Mouse (Mus musculus) embryonic facial prominence, embryonic 11.5 days (tissue): ENCODE data around the gene Lcp2. TPM values are rescaled to one million over a fixed set of nuclear protein-coding genes. Genes with fewer than 3 reads are reported as not detected.
A peak's percentile ranks its signal among the peaks of the same experiment; 100 is the strongest.

Source experiments
- ATAC-seq: fragments of 200-750 bp; cut with Nextera tagmentation; replicated peaks from 2 replicates; pipeline ENCODE4 v1.8.0; 2017; ENCODE audit warnings: low read depth; ENCODE audit not compliant: insufficient number of reproducible peaks, low FRiP score, low TSS enrichment
- DNase-seq: peaks from one replicate; pipeline ENCODE4 v3.0.0-alpha.2; 2015; ENCODE audit warnings: low spot score
- H3K27ac ChIP-seq: fragments of 300-500 bp; sonication (generic); replicated peaks from 2 replicates; pipeline ENCODE4 v1.5.1; 2014; ENCODE audit warnings: mild to moderate bottlenecking, low read depth, low read length, control low read depth
- H3K27me3 ChIP-seq: fragments of 300-500 bp; sonication (generic); 2 replicates; pipeline ENCODE4 v1.6.1; 2014; ENCODE audit warnings: mild to moderate bottlenecking, low read length, moderate library complexity, mixed read lengths; ENCODE audit not compliant: control insufficient read depth, insufficient read depth
- H3K36me3 ChIP-seq: fragments of 300-500 bp; sonication (generic); replicated peaks from 2 replicates; pipeline ENCODE4 v1.6.1; 2014; ENCODE audit warnings: low read depth, mild to moderate bottlenecking, low read length, moderate library complexity, mixed read lengths; ENCODE audit not compliant: control insufficient read depth, insufficient read depth
- H3K4me1 ChIP-seq: fragments of 300-500 bp; sonication (generic); 2 replicates; pipeline ENCODE4 v1.6.1; 2014; ENCODE audit warnings: low read length, mixed read lengths; ENCODE audit not compliant: control insufficient read depth, insufficient read depth
- H3K4me2 ChIP-seq: fragments of 300-500 bp; sonication (generic); 2 replicates; pipeline ENCODE4 v1.6.1; 2014; ENCODE audit warnings: low read depth, mild to moderate bottlenecking, control low read depth, low read length, moderate library complexity
- H3K4me3 ChIP-seq: fragments of 300-500 bp; sonication (generic); 2 replicates; pipeline ENCODE4 v1.5.1; 2014; ENCODE audit warnings: low read depth, low read length, control low read depth
- H3K9ac ChIP-seq: fragments of 300-500 bp; sonication (generic); replicated peaks from 2 replicates; pipeline ENCODE4 v1.6.1; 2014; ENCODE audit warnings: mild to moderate bottlenecking, control low read depth, low read length
- H3K9me3 ChIP-seq: fragments of 300-500 bp; sonication (generic); replicated peaks from 2 replicates; pipeline ENCODE4 v1.6.1; 2016; ENCODE audit warnings: mild to moderate bottlenecking, low read length, inconsistent platforms, mixed read lengths; ENCODE audit not compliant: control insufficient read depth
- WGBS: fragments of 180-500 bp; shearing (Covaris S2); extraction: QIAGEN DNeasy Blood & Tissue Kit; methylation state at CpG from one replicate; pipeline ENCODE4 v1.1.7; 2014; 5-methylcytosine and 5-hydroxymethylcytosine counted together
- polyA plus RNA-seq: library from polyadenylated mRNA; unstranded; fragments of >200 nt; fragmentation: Nextera tagmentation; extraction: Ambion mirVana; gene quantifications from 2 replicates; pipeline ENCODE4 v1.2.1, GENCODE M21; 2014

Lcp2 gene
- polyA plus RNA-seq, 1 experiment from 2014 or later, result 2.4 TPM

DNA sequence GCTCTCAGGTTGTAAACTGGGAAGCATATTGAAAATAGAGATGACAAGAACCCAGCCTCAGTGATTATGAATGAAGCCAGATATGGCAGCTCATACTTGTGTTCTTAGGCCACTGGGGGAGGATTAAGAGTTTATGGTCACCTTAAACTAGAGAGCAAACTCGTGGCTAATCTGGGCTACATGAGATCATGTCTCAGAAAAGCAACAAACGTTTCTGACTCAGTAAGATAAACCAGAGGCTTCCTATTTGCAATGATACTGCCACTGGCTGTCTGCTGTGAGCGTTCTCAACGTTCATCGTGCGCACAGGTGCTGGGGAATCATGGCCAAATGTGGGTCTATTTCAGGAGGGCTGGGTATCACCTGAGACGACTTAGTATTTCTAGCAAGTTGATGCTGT, 37.1 kb downstream of the Lcp2 start:
- no peak overlapping the region for H3K9ac ChIP-seq
- no peaks in the 10 kb centered on the region for H3K9me3 ChIP-seq
- no peak overlapping the region for H3K4me3 ChIP-seq
- ATAC-seq (no peak), DNase-seq (no peak)
- no peak overlapping the region for H3K4me2 ChIP-seq
- H3K27me3 ChIP-seq, result no peaks in the 10 kb centered on the region
- WGBS, result 79% methylated on average over 7 of the region's 7 CpGs
- H3K36me3 ChIP-seq, result no peaks in the 10 kb centered on the region
- no peak overlapping the region for H3K27ac ChIP-seq
- no peaks in the 10 kb centered on the region for H3K4me1 ChIP-seq

DNA sequence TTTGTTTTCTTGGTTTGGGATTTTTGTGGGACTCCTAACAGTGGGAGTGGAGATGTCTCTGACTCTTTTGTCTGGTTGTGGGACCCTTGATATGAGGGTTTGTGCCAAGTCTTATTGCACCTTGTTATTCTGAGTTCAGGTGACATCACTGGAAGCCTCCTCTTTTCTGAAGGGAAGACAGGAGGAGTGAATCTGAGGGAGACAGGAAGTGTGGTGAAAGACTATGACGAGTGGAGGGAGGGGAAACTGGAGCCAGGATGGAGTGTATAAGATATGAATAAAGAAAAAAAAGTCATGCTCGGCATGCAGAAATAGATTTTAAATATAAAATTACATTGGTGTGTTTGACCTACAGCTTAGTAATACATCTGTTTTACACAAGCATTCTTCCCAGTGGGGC, 37.9 kb downstream of the Lcp2 start:
- WGBS, result 54% methylated on average over 2 of the region's 2 CpGs
- H3K4me3 ChIP-seq, result no peak overlapping the region

DNA sequence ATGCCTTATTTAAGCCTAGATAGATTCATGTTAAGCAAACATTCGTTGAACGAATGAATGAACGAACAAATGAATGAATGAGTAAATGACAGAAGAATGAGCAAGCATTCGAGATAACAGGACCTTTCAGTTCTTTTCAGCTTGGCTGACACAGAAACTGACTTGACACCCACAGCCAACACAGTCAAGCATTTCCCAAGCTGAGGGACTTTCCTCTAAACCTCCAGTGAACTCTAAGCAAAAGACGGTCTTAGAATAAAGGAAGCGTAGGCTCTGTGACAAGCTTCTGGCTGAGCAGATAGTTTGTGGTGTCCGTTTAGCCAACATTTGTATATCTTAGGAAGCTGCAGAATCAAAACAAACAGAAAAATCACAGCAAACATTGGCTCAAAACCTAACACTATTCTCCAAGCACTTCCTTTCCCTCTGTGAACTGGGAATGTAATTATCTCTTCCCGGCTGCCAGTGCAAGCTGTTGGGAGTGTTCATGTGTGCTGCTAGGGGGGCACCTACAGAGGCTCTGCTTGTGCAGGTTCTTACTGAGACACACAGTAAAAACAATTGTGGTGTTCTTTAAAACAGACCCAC, 39.5 kb downstream of the Lcp2 start:
- Histone ChIP-seq H3K9me3 (no peaks in the 10 kb centered on the region), H3K4me2 (no peak overlapping the region), H3K27ac (no peak overlapping the region), H3K27me3 (no peaks in the 10 kb centered on the region), H3K36me3 (no peaks in the 10 kb centered on the region), H3K4me1 (no peaks in the 10 kb centered on the region), H3K4me3 (no peak overlapping the region), H3K9ac (no peak overlapping the region)
- ATAC-seq, result no peak
- no peak for DNase-seq
- WGBS, result 80% methylated on average over 8 of the region's 8 CpGs

More for the DNA sequence above, 37.9 kb downstream of the Lcp2 start:
- no peak overlapping the region for H3K9ac ChIP-seq
- ATAC-seq (no peak), DNase-seq (no peak)
- no peaks in the 10 kb centered on the region for H3K27me3 ChIP-seq
- no peaks in the 10 kb centered on the region for H3K9me3 ChIP-seq
- H3K4me2 ChIP-seq, result no peak overlapping the region
- no peaks in the 10 kb centered on the region for H3K4me1 ChIP-seq
- H3K27ac ChIP-seq, result no peak overlapping the region
- H3K36me3 ChIP-seq, result no peaks in the 10 kb centered on the region

DNA sequence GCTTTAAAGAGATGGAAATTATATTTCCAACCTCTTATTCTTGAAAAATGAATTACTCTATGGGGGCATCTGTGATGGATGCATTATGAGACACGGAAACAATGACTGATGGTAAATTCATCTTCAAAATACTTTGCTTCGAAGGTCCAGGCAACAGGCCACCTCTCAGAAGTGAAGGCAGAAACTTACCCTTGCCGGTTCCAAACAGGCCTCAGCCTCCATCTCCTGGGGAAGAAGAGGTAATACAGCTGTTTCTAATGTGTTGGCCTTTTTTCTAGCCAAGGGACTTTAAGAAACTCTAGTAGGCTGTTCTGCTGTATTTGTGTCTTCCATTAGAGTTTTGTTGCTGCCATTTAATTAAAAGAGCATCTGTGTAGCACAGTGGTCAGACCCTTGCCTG, 40.3 kb downstream of the Lcp2 start:
- Histone ChIP-seq H3K4me3 (no peak overlapping the region), H3K27ac (no peak overlapping the region), H3K9ac (no peak overlapping the region), H3K9me3 (no peaks in the 10 kb centered on the region), H3K36me3 (no peaks in the 10 kb centered on the region), H3K4me1 (no peaks in the 10 kb centered on the region), H3K27me3 (no peaks in the 10 kb centered on the region), H3K4me2 (no peak overlapping the region)
- peak; percentile 20 for DNase-seq
- no peak for ATAC-seq
- WGBS, result 67% methylated on average over 3 of the region's 3 CpGs

DNA sequence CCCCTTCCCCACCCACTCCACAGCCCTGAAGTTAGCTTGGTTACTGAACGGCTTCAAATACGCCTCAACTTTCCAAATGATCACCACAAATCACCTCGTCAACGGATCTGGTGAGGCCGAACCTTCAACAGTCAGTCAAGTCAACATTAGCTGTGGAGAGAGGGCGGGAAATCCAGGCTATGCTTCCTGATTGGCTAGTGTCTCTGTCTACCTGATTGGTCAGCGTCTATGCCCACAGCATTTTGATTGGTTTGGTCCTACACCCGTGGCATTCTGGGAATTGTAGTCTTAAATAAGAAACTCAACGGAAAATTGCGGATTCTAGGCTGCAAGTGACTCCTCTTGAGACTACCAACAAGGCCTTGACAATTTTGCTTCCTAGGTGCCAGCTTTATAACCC, 51.7 kb downstream of the Lcp2 start, which contains the start of gene 4930469K13Rik:
4930469K13Rik (minus strand) TSS at position 133 of the 400 bp plus-strand sequence.
- 78% methylated on average over 10 of the region's 10 CpGs for WGBS
- Histone ChIP-seq H3K4me2 (no peak within 1 kb of the TSS), H3K9ac (no peak within 1 kb of the TSS), H3K4me1 (no peaks in the 10 kb centered on the region), H3K27me3 (no peaks in the 10 kb centered on the region), H3K27ac (no peak within 1 kb of the TSS), H3K4me3 (no peak within 1 kb of the TSS), H3K9me3 (no peaks in the 10 kb centered on the region), H3K36me3 (no peaks in the 10 kb centered on the region)
- no peak for ATAC-seq
- DNase-seq, result peak; percentile 22

DNA sequence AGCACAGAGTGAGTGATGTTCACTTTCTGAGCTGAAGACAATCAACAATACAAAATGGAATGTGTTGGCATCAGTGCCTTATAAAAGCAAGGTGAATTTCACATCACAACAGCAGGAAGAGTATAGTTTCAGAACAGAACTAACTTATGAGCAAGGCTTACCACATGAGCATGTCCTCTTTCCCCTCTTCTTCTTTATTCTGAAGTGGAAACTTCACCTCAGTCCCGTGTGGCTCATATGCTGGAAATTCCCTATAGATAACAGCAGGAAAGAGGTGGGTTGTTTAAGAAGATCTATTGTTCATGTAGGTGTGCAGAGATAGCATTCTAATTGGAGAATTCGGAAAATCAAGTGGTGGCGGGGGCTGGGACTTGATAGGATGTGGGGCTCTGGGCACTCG, 55.1 kb downstream of the Lcp2 start:
- no peaks in the 10 kb centered on the region for H3K36me3 ChIP-seq
- H3K4me3 ChIP-seq, result no peak overlapping the region
- DNase-seq, result no peak
- no peaks in the 10 kb centered on the region for H3K27me3 ChIP-seq
- H3K4me2 ChIP-seq, result no peak overlapping the region
- no peaks in the 10 kb centered on the region for H3K9me3 ChIP-seq
- 84% methylated on average over 4 of the region's 4 CpGs for WGBS
- no peak overlapping the region for H3K9ac ChIP-seq
- ATAC-seq, result no peak
- no peak overlapping the region for H3K27ac ChIP-seq
- H3K4me1 ChIP-seq, result no peaks in the 10 kb centered on the region

DNA sequence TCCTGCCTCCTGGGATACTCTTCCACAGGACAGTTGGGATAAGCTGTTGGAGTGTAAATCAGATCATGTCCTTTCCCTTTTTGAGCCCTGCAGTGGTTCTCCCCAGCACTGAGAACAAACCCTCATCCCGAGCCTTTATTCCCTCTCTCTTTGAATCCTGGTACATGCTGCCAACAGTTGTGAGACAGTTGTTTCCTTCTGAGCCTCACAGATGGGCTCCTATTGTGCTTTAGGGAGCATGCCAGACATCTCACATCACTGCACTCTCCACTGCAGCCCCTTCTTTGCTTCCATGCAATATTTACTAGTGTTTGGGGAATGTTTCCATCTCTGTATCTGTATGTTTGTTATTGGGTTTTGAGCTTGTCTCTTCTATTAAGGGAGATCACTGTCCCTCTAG, 58.2 kb downstream of the Lcp2 start:
- no peak for ATAC-seq

DNA sequence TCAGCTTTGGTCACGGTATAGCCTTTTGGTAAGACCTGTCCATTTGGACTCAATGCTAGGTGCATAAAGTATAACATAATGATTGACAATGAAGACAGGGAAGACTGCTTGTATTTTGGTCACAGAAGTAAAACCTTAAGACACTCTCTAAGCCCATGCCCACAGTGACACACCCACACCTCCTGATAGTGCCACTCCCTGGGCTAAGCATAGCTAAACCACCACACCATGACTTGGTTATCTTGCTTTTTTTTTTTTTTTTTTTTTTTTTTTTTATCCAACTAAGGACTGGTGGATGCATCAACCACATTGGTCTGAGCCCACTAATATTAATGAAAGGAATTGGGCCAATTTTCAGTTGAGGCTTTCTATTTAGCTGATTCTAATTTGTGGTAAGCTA, 62.5 kb downstream of the Lcp2 start:
- H3K4me1 ChIP-seq, result no peaks in the 10 kb centered on the region
- H3K36me3 ChIP-seq, result no peaks in the 10 kb centered on the region
- no peak overlapping the region for H3K4me2 ChIP-seq
- no peak for DNase-seq
- no peak for ATAC-seq
- no peak overlapping the region for H3K9ac ChIP-seq
- H3K27me3 ChIP-seq, result no peaks in the 10 kb centered on the region
- H3K9me3 ChIP-seq, result no peaks in the 10 kb centered on the region
- H3K27ac ChIP-seq, result no peak overlapping the region
- 84% methylated on average over 1 of the region's 1 CpGs for WGBS
- H3K4me3 ChIP-seq, result no peak overlapping the region

More for the DNA sequence above, 58.2 kb downstream of the Lcp2 start:
- Histone ChIP-seq H3K9me3 (no peaks in the 10 kb centered on the region), H3K9ac (no peak overlapping the region), H3K27me3 (no peaks in the 10 kb centered on the region), H3K4me2 (no peak overlapping the region), H3K27ac (no peak overlapping the region), H3K36me3 (no peaks in the 10 kb centered on the region), H3K4me3 (no peak overlapping the region), H3K4me1 (no peaks in the 10 kb centered on the region)
- whole genome bisulfite sequencing, result 43% methylated on average over 1 of the region's 1 CpGs
- DNase-seq, result no peak
